Mouse (Mus musculus) bone marrow, adult 2 months (tissue): ENCODE measurements at regions not wholly inside any gene's neighbourhood (a gene's known extent, or its start where the extent isn't known, plus 50 kb on each side); places are given as distances from the start of the nearest gene placed in this dataset.

Source experiments
- H3K27ac ChIP-seq: fragments of 200-500 bp; 2 replicates; pipeline ENCODE4 v1.5.1; 2012; ENCODE audit warnings: low read depth, mild to moderate bottlenecking, control low read depth, inconsistent platforms, low read length; ENCODE audit not compliant: control insufficient read depth, poor library complexity, insufficient read depth
- H3K4me1 ChIP-seq: fragments of 200-500 bp; 2 replicates; pipeline ENCODE4 v1.6.1; 2011; ENCODE audit warnings: low read length; ENCODE audit not compliant: control insufficient read depth, insufficient read depth
- H3K4me3 ChIP-seq: fragments of 200-500 bp; replicated peaks from 2 replicates; pipeline ENCODE3; 2011; ENCODE audit warnings: mild to moderate bottlenecking, low read depth, low read length, control low read depth; ENCODE audit not compliant: control insufficient read depth
- CTCF ChIP-seq: fragments of 200-500 bp; IDR thresholded peaks from 2 replicates; pipeline ENCODE4 v1.5.1; 2011; ENCODE audit warnings: low read length, control low read depth; ENCODE audit not compliant: control insufficient read depth, insufficient read depth
- POLR2A ChIP-seq: fragments of 200-500 bp; IDR thresholded peaks from 2 replicates; pipeline ENCODE4 v1.6.1; 2011; ENCODE audit warnings: low read depth, mild to moderate bottlenecking, control low read depth, low read length, borderline replicate concordance; ENCODE audit not compliant: control insufficient read depth
- WGBS: fragments of 180-500 bp; shearing (Covaris S2); methylation state at CpG from one replicate; pipeline ENCODE4 v1.1.7; 2018; 5-methylcytosine and 5-hydroxymethylcytosine counted together

GRCm38 (mm10) chr17:4501029-4501428 is 493.1 kb upstream of the Arid1b start:
- no peak overlapping the region for H3K27ac ChIP-seq
- WGBS = 67% methylated on average over 1 of the region's 1 CpGs
- TF ChIP-seq CTCF (no peak), POLR2A (no peak)
- peaks cover 2% of the 10 kb centered on the region; the same call in 1 of the 2 replicates for H3K4me1 ChIP-seq
- no peak overlapping the region for H3K4me3 ChIP-seq

GRCm38 (mm10) chr17:4504951-4505350 is 489.2 kb upstream of the Arid1b start:
- no peak overlapping the region for H3K27ac ChIP-seq
- 80% methylated on average over 6 of the region's 6 CpGs for WGBS
- no peak overlapping the region for H3K4me3 ChIP-seq
- peaks cover 2% of the 10 kb centered on the region; the same call in 1 of the 2 replicates for H3K4me1 ChIP-seq
- no peak for TF ChIP-seq POLR2A
- no peak for TF ChIP-seq CTCF

GRCm38 (mm10) chr17:4509506-4509905 is 484.6 kb upstream of the Arid1b start:
- Histone ChIP-seq H3K4me1 (no peaks in the 10 kb centered on the region), H3K27ac (no peak overlapping the region), H3K4me3 (no peak overlapping the region)
- WGBS = 68% methylated on average over 3 of the region's 3 CpGs
- TF ChIP-seq POLR2A (no peak), CTCF (no peak)

- Histone ChIP-seq H3K27ac (no peak overlapping the region), H3K4me1 (no peaks in the 10 kb centered on the region), H3K4me3 (no peak overlapping the region)
- 86% methylated on average over 7 of the region's 7 CpGs for WGBS
- TF ChIP-seq POLR2A (no peak), CTCF (no peak)
Measured at GRCm38 (mm10) chr17:4516141-4516540, 478.0 kb upstream of the Arid1b start.

GRCm38 (mm10) chr17:4516846-4517245 is 477.3 kb upstream of the Arid1b start:
- TF ChIP-seq CTCF (no peak), POLR2A (no peak)
- Histone ChIP-seq H3K4me3 (no peak overlapping the region), H3K27ac (no peak overlapping the region), H3K4me1 (no peaks in the 10 kb centered on the region)
- 79% methylated on average over 3 of the region's 3 CpGs for WGBS

GRCm38 (mm10) chr17:4521031-4521430 is 473.1 kb upstream of the Arid1b start:
- WGBS = 84% methylated on average over 4 of the region's 4 CpGs

GRCm38 (mm10) chr17:4526466-4526865 is 467.7 kb upstream of the Arid1b start:
- Histone ChIP-seq H3K4me3 (no peak overlapping the region), H3K27ac (no peak overlapping the region), H3K4me1 (no peaks in the 10 kb centered on the region; the same call in 1 of the 2 replicates)
- 86% methylated on average over 7 of the region's 7 CpGs for WGBS
- TF ChIP-seq POLR2A = no peak
- TF ChIP-seq CTCF = no peak

More at GRCm38 (mm10) chr17:4521031-4521430, 473.1 kb upstream of the Arid1b start:
- H3K4me1 ChIP-seq = no peaks in the 10 kb centered on the region; the same call in 1 of the 2 replicates
- no peak overlapping the region for H3K4me3 ChIP-seq
- no peak overlapping the region for H3K27ac ChIP-seq
- TF ChIP-seq CTCF = no peak
- TF ChIP-seq POLR2A = no peak

- no peak overlapping the region for H3K27ac ChIP-seq
- H3K4me3 ChIP-seq = no peak overlapping the region
- 75% methylated on average over 2 of the region's 2 CpGs for WGBS
- TF ChIP-seq CTCF = no peak
- H3K4me1 ChIP-seq = no peaks in the 10 kb centered on the region; the same call in 1 of the 2 replicates
Measured at GRCm38 (mm10) chr17:4532126-4532525, 462.0 kb upstream of the Arid1b start.

GRCm38 (mm10) chr17:4540435-4540834 is 453.7 kb upstream of the Arid1b start:
- 80% methylated on average over 2 of the region's 2 CpGs for WGBS
- TF ChIP-seq POLR2A = no peak
- no peaks in the 10 kb centered on the region; the same call in 1 of the 2 replicates for H3K4me1 ChIP-seq
- no peak overlapping the region for H3K4me3 ChIP-seq
- H3K27ac ChIP-seq = no peak overlapping the region
